Mouse (Mus musculus): ENCODE measurements at regions not wholly inside any gene's neighbourhood (a gene's known extent, or its start where the extent isn't known, plus 50 kb on each side); places are given as distances from the start of the nearest gene placed in this dataset.

GRCm38 (mm10) chr14:62137981-62138380 lies 154.4 kb upstream of the Rnaseh2b start:
- intact Hi-C loops (cut with DNase I), result no loop called here
- DNase-seq (ENCODE audit: low spot score in 2 of 2), result peak in 1 of 2 experiments; percentile 9

- no peak for DNase-seq (ENCODE audit: low spot score in 2 of 2)
- intact Hi-C loops (cut with DNase I), result no loop called here
Observed at GRCm38 (mm10) chr14:62144385-62145030, 147.9 kb upstream of the Rnaseh2b start.

- intact Hi-C loops (cut with DNase I), result no loop called here
- DNase-seq (ENCODE audit: low spot score in 2 of 2), result no peak
Observed at GRCm38 (mm10) chr14:62157038-62157716, 135.2 kb upstream of the Rnaseh2b start.

GRCm38 (mm10) chr14:62159690-62160089 lies 132.7 kb upstream of the Rnaseh2b start:
- no peak for DNase-seq (ENCODE audit: low spot score in 2 of 2)
- intact Hi-C loops (cut with DNase I), result no loop called here

GRCm38 (mm10) chr14:62163120-62163796 lies 129.1 kb upstream of the Rnaseh2b start:
- DNase-seq (ENCODE audit: low spot score in 2 of 2), result peak in 1 of 2 experiments; percentile 7
- intact Hi-C loops (cut with DNase I), result no loop called here

GRCm38 (mm10) chr14:62164918-62165317 lies 127.5 kb upstream of the Rnaseh2b start:
- intact Hi-C loops (cut with DNase I), result no loop called here
- DNase-seq (ENCODE audit: low spot score in 2 of 2), result no peak

- DNase-seq (ENCODE audit: low spot score in 2 of 2), result peak in 1 of 2 experiments; percentile 28
- intact Hi-C loops (cut with DNase I), result no loop called here
Observed at GRCm38 (mm10) chr14:62166006-62166405, 126.4 kb upstream of the Rnaseh2b start.

GRCm38 (mm10) chr14:62166596-62166995 lies 125.8 kb upstream of the Rnaseh2b start:
- intact Hi-C loops (cut with DNase I), result no loop called here
- no peak for DNase-seq (ENCODE audit: low spot score in 2 of 2)

GRCm38 (mm10) chr14:62167090-62167489 lies 125.3 kb upstream of the Rnaseh2b start:
- peak in 1 of 2 experiments; percentile 7 for DNase-seq (ENCODE audit: low spot score in 2 of 2)

GRCm38 (mm10) chr14:62168711-62169110 lies 123.7 kb upstream of the Rnaseh2b start:
- intact Hi-C loops (cut with DNase I), result no loop called here
- no peak for DNase-seq (ENCODE audit: low spot score in 2 of 2)

More at GRCm38 (mm10) chr14:62167090-62167489, 125.3 kb upstream of the Rnaseh2b start:
- intact Hi-C loops (cut with DNase I), result no loop called here

GRCm38 (mm10) chr14:62170385-62170784 lies 122.0 kb upstream of the Rnaseh2b start:
- no peak for DNase-seq (ENCODE audit: low spot score in 2 of 2)
- intact Hi-C loops (cut with DNase I), result no loop called here

- no peak for DNase-seq (ENCODE audit: low spot score in 2 of 2)
- intact Hi-C loops (cut with DNase I), result no loop called here
Observed at GRCm38 (mm10) chr14:62171256-62172047, 120.9 kb upstream of the Rnaseh2b start.

GRCm38 (mm10) chr14:62173835-62174530 lies 118.4 kb upstream of the Rnaseh2b start:
- peak in 1 of 2 experiments; percentile 54 for DNase-seq (ENCODE audit: low spot score in 2 of 2)
- intact Hi-C loops (cut with DNase I), result no loop called here

- no peak for DNase-seq (ENCODE audit: low spot score in 2 of 2)
- intact Hi-C loops (cut with DNase I), result no loop called here
Observed at GRCm38 (mm10) chr14:62175384-62176048, 116.9 kb upstream of the Rnaseh2b start.

GRCm38 (mm10) chr14:62177509-62177908 lies 114.9 kb upstream of the Rnaseh2b start:
- intact Hi-C loops (cut with DNase I), result no loop called here
- DNase-seq (ENCODE audit: low spot score in 2 of 2), result no peak

GRCm38 (mm10) chr14:62187360-62187759 lies 105.0 kb upstream of the Rnaseh2b start:
- intact Hi-C loops (cut with DNase I), result no loop called here
- no peak for DNase-seq (ENCODE audit: low spot score in 2 of 2)

- intact Hi-C loops (cut with DNase I), result no loop called here
- DNase-seq (ENCODE audit: low spot score in 2 of 2), result no peak
Observed at GRCm38 (mm10) chr14:62188147-62188885, 104.1 kb upstream of the Rnaseh2b start.

- intact Hi-C loops (cut with DNase I), result no loop called here
- DNase-seq (ENCODE audit: low spot score in 2 of 2), result no peak
Observed at GRCm38 (mm10) chr14:62191624-62192023, 100.8 kb upstream of the Rnaseh2b start.

Measured in left cerebral cortex, postnatal 36 days (tissue).